Mouse (Mus musculus) neural tube, embryonic 15.5 days (tissue): ENCODE data around the gene Ccin. TPM values are rescaled to one million over a fixed set of nuclear protein-coding genes. Genes with fewer than 3 reads are reported as not detected.

Experiments
- ATAC-seq: fragments of 200-750 bp; cut with Nextera tagmentation; 2 replicates; pipeline ENCODE4 v1.8.0; 2017; ENCODE audit warnings: mild to moderate bottlenecking, moderate TSS enrichment, moderate library complexity; ENCODE audit not compliant: low FRiP score
- H3K27ac ChIP-seq: fragments of 300-500 bp; sonication (generic); replicated peaks from 2 replicates; pipeline ENCODE4 v1.5.1; 2015; ENCODE audit warnings: mild to moderate bottlenecking, inconsistent platforms
- H3K27me3 ChIP-seq: fragments of 300-500 bp; sonication (generic); replicated peaks from 2 replicates; pipeline ENCODE4 v1.6.1; 2015; ENCODE audit warnings: inconsistent platforms
- H3K36me3 ChIP-seq: fragments of 300-500 bp; sonication (generic); 2 replicates; pipeline ENCODE4 v1.6.1; 2015; ENCODE audit warnings: inconsistent platforms
- H3K4me1 ChIP-seq: fragments of 300-500 bp; sonication (generic); 2 replicates; pipeline ENCODE4 v1.6.1; 2015; ENCODE audit warnings: inconsistent platforms
- H3K4me2 ChIP-seq: fragments of 300-500 bp; sonication (generic); 2 replicates; pipeline ENCODE4 v1.6.1; 2015; ENCODE audit warnings: inconsistent platforms, mild to moderate bottlenecking, moderate library complexity
- H3K4me3 ChIP-seq: fragments of 300-500 bp; sonication (generic); replicated peaks from 2 replicates; pipeline ENCODE4 v1.5.1; 2015; ENCODE audit warnings: mild to moderate bottlenecking, inconsistent platforms
- H3K9ac ChIP-seq: fragments of 300-500 bp; sonication (generic); replicated peaks from 2 replicates; pipeline ENCODE4 v1.6.1; 2015; ENCODE audit warnings: mild to moderate bottlenecking, inconsistent platforms
- H3K9me3 ChIP-seq: fragments of 300-500 bp; sonication (generic); replicated peaks from 2 replicates; pipeline ENCODE4 v1.6.1; 2016; ENCODE audit warnings: inconsistent platforms
- WGBS: fragments of 180-500 bp; shearing (Covaris S2); methylation state at CpG from one replicate; pipeline ENCODE4 v1.1.7; 2015; ENCODE audit warnings: mixed read lengths; 5-methylcytosine and 5-hydroxymethylcytosine counted together
- polyA plus RNA-seq: library from polyadenylated mRNA; unstranded; fragments of >200 nt; fragmentation: Nextera tagmentation; extraction: Ambion mirVana; gene quantifications from 2 replicates; pipeline ENCODE4 v1.2.1, GENCODE M21; 2015

Ccin gene
- polyA plus RNA-seq, 1 experiment from 2014 or later: not detected

DNA sequence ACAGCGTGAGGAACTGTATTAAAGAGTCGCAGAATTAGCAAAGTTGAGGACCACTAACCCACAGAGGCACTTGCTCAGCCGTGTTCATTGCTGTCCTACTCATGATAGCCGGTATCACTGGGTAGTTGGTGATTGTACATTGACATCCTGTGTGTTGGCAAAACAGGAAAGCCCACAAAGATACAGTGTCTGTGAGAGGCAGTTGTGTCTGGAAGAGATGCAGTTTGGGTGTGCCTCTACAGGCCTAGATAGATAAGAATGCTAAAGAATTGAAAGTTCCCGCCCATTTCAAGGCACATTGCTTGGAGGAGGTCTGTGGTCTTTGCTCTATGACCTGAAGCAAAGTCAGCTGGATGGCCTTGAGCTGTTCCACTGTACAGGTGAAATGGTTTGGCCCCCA lies 20.8 kb downstream of the Ccin start, which contains the start of gene Clta:
Gene Clta, plus strand, starts transcription at position 327 of the 400 bp plus-strand sequence.
- Histone ChIP-seq H3K27me3 (no peaks in the 10 kb centered on the region), H3K27ac (no peak within 1 kb of the TSS), H3K9me3 (no peaks in the 10 kb centered on the region), H3K9ac (no peak within 1 kb of the TSS), H3K4me2 (no peak within 1 kb of the TSS), H3K4me1 (no peaks in the 10 kb centered on the region), H3K36me3 (no peaks in the 10 kb centered on the region), H3K4me3 (no peak within 1 kb of the TSS)
- 92% methylated on average over 5 of the region's 5 CpGs for WGBS
- ATAC-seq: no peak

DNA sequence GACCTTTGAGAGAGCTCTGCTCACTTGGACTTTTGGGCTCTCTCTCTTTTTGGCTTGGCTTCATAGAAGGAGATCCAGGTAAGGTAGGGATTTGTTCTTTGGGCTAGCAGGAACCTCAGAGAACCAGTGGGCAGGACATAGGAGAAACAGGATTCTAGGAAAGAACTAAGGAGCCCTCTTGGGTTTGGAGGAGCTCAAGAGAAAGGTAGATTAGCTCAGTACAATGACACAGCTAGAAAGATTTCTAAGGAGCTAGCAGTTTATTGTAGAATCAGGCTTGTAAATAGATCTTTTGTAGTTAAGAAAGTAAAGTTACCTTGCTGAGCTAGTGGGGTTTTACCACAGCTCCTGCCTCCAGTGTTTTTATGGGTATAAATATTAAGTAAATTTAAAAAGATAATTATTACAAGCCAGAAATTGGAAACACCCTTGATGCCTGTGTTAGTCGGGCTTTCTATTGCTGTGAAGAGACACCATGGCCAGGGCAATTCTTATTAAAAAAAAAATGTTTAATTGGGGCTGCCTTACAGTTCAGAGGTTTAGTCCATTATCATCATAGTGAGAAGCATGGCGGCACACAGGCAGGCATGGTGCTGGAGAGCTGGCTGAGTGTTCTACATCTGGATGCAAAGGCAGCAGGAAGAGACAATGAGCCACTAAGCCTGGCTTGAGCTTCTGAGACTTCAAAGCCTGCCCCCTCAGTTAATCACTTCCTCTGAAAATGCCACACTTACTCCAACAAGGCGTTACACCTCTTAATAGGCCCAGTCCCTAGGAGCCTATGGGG lies 21.5 kb downstream of the Ccin start:
- H3K4me2 ChIP-seq: no peak overlapping the region
- no peaks in the 10 kb centered on the region for H3K9me3 ChIP-seq
- ATAC-seq: no peak
- H3K36me3 ChIP-seq: no peaks in the 10 kb centered on the region
- no peak overlapping the region for H3K9ac ChIP-seq
- no peaks in the 10 kb centered on the region for H3K27me3 ChIP-seq
- no peak overlapping the region for H3K4me3 ChIP-seq
- WGBS: 66% methylated on average over 3 of the region's 3 CpGs
- no peak overlapping the region for H3K27ac ChIP-seq
- no peaks in the 10 kb centered on the region for H3K4me1 ChIP-seq

DNA sequence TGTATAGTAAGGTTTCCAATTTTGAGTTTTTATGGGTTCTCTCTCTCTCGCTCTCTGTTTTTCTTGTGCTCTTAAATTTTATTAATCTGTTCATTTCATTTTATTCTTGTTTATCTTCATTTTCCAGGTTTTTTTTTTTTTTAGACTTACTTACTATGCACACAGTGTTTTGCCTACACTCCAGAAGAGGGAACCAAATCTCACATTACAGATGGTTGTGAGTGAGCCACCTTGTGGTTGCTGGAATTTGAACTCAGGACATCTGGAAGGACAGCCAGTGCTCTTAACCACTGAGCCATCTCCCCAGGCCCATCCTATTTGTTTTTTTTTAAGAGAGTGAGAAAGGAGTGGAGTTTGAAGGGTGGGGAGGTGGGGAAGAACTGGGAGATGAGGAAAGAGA lies 26.9 kb downstream of the Ccin start:
- 97% methylated on average over 1 of the region's 1 CpGs for WGBS
- Histone ChIP-seq H3K4me3 (no peak overlapping the region), H3K27me3 (no peaks in the 10 kb centered on the region), H3K36me3 (no peaks in the 10 kb centered on the region), H3K4me2 (no peak overlapping the region), H3K9ac (no peak overlapping the region), H3K27ac (no peak overlapping the region), H3K4me1 (peaks cover 32% of the 10 kb centered on the region), H3K9me3 (no peaks in the 10 kb centered on the region)
- ATAC-seq: no peak

DNA sequence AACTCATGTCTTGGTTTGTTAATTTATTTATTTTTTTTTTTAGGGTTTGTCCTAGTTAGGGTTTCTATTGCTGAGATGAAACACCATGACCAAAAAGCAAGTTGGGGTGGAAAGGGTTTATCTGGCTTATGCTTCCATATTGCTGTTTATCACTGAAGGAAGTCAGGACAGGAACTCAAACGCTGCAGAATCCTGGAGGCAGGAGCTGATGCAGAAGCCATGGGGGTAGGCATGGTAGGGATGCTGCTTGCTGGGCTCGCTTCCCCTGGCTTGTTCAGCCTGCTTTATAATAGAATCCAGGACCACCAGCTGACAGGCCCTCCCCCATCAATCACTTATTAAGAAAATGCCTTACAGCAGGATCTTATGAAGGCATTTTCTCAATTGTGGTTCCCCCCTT lies 27.6 kb downstream of the Ccin start:
- no peak overlapping the region for H3K4me2 ChIP-seq
- WGBS: 44% methylated on average over 2 of the region's 2 CpGs
- no peaks in the 10 kb centered on the region for H3K9me3 ChIP-seq
- H3K27me3 ChIP-seq: no peaks in the 10 kb centered on the region
- no peaks in the 10 kb centered on the region for H3K36me3 ChIP-seq
- H3K4me3 ChIP-seq: no peak overlapping the region
- H3K27ac ChIP-seq: no peak overlapping the region
- no peak for ATAC-seq
- no peak overlapping the region for H3K9ac ChIP-seq
- peaks cover 38% of the 10 kb centered on the region for H3K4me1 ChIP-seq

DNA sequence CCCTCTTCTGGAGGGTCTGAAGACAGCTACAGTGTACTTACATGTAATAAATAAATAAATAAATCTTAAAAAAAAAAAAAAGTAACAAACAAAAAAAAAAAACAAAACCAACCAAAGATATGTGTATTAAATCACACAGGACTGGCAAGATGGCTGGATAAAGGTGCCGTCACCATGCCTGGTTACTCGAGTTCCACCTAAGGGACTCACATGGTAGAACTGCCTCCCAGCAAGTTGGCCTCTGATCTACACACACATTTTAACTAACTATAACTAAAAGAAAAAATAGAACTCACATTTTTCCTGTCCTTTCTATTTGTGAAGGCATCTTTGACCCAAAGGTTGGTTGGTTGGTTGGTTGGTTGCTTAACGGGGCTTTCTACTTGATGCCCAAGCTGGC lies 28.5 kb downstream of the Ccin start:
- ATAC-seq: no peak

DNA sequence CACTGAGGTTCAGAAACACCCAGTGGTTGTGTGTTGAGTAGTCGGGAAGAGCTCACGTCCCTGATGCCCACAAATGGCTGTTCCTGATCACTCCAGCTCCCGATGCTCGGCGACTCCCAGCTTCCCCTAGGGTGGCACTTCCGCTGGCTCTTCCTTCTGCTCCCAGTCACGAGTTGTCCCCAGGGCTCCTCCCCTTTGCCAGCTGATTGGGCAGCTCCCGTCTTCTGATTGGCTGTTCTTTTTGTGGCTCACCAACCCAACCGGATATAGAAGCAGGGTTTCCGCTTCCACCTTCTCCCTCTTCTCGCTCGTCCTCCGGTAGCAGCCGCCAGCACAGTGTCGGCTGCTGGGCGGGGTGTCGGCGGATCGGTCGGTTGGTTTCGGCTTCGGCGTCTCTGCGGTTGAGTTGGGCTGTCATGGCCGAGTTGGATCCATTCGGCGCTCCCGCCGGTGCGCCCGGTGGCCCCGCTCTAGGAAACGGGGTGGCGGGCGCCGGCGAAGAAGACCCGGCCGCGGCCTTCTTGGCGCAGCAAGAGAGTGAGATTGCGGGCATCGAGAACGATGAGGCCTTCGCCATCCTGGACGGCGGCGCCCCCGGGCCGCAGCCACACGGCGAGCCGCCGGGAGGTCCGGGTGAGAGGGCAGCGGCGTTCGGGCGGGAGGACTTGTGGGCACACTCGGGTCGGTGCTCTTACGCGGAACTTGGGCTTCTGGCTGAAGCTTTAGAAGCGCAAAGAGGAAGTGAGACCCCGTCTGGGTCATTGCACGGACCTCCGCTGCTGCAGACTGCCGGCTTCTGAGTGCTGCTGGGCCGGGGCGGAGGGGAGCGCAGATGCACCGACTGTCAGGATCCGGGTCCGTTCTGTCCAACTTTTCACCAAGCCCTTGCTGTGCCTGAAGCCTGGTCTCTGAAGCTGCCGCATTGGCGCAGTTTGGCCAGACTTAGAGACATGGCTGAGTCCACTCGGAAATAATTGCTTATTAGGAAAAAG lies 29.4 kb downstream of the Ccin start:
- H3K9ac ChIP-seq: peak overlapping the region; percentile 92
- no peaks in the 10 kb centered on the region for H3K9me3 ChIP-seq
- no peaks in the 10 kb centered on the region for H3K27me3 ChIP-seq
- peak overlapping the region; percentile 98 for H3K4me2 ChIP-seq
- peak overlapping the region; percentile 86 for H3K27ac ChIP-seq
- no peaks in the 10 kb centered on the region for H3K36me3 ChIP-seq
- WGBS: under 1% methylated on average over 77 of the region's 77 CpGs
- peak; percentile 99 for ATAC-seq
- H3K4me3 ChIP-seq: peak overlapping the region; percentile 65
- peaks cover 46% of the 10 kb centered on the region for H3K4me1 ChIP-seq

More for the DNA sequence above, 28.5 kb downstream of the Ccin start:
- Histone ChIP-seq H3K9me3 (no peaks in the 10 kb centered on the region), H3K36me3 (no peaks in the 10 kb centered on the region), H3K9ac (peak overlapping the region; percentile 61), H3K4me1 (peaks cover 46% of the 10 kb centered on the region), H3K27me3 (no peaks in the 10 kb centered on the region), H3K4me2 (peak overlapping the region; percentile 98), H3K27ac (peak overlapping the region; percentile 86), H3K4me3 (peak overlapping the region; percentile 65)
- WGBS: 78% methylated on average over 3 of the region's 3 CpGs

DNA sequence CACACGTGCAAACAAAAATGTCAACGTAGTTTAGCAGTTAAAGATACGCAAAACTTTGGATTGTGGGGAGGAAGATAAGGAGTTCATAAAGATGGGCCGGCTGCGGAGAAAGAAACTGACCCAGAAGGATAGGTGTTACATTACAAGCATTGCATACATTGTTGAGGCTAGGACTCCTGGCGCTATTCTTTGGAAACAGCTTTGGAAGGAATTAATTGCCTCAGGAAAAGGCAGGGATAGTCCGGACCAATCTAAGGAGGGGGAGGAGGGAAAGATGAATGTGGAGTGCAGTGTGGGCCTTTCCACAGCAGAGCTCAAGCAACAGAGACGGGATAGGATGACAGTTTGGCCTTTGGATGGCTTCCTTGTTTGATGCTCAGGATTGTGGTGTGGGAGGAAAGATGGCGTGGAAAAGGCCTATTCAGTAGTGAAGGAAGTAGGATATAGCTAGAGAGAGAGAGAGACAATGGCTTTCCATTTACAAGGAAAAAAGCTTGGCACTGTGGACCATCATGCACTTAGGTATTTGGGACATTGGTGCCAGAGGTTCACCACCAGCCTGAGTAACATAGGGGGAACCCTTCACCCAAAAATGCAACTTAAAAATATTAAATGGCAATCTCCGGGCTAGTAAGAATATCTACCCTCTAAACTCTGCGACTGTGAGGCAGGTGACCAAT lies 30.2 kb downstream of the Ccin start:
- Histone ChIP-seq H3K36me3 (no peaks in the 10 kb centered on the region), H3K4me3 (peak overlapping the region; percentile 65), H3K27ac (peak overlapping the region; percentile 86), H3K27me3 (no peaks in the 10 kb centered on the region), H3K9me3 (no peaks in the 10 kb centered on the region), H3K9ac (peak overlapping the region; percentile 92), H3K4me2 (peak overlapping the region; percentile 98), H3K4me1 (peaks cover 46% of the 10 kb centered on the region)
- no peak for ATAC-seq
- WGBS: 32% methylated on average over 11 of the region's 11 CpGs

DNA sequence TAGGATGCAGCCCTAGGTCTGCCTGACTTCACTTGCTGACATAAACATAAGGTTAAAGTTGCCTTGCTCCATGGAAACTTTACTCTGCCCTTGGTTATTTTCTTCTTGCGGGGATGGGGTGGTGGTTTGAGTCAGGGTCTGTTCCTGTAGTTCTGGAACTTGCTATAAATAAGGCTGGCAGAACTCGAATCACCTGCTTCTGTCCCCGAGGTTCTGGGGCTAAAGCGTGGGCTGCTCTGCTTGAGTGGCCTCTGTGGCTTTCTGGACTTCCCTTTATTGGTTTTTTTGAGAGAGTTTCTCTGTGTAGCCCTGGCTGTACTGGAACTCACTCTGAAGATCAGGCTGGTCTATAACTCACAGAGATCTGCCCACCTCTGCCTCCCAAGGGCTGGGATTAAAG lies 32.8 kb downstream of the Ccin start:
- no peak overlapping the region for H3K27ac ChIP-seq
- peaks cover 24% of the 10 kb centered on the region for H3K36me3 ChIP-seq
- H3K9ac ChIP-seq: no peak overlapping the region
- no peaks in the 10 kb centered on the region for H3K27me3 ChIP-seq
- no peak overlapping the region for H3K4me3 ChIP-seq
- 96% methylated on average over 4 of the region's 4 CpGs for WGBS
- peaks cover 44% of the 10 kb centered on the region for H3K4me1 ChIP-seq
- ATAC-seq: no peak
- no peak overlapping the region for H3K4me2 ChIP-seq
- no peaks in the 10 kb centered on the region for H3K9me3 ChIP-seq

DNA sequence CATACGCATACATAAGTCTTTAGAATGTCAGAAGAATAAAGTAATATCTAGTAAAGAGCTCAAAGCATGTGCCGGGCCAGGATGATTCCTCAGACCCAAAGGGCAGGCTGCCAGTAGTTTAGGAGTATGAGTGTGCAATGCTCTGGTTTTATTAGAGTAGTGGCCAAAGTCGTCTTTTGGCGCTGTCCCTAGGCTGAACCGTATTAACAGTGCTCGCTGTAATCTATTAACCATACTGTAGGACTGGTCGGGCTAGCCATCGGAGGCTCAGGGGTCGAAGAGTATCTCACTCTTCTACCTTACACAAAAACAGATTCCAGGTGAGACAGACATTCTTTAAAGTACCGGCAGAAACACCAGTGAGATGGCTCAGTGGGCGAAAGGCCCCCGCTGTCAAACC lies 33.5 kb downstream of the Ccin start:
- Histone ChIP-seq H3K27ac (no peak overlapping the region), H3K9ac (no peak overlapping the region), H3K4me3 (no peak overlapping the region), H3K27me3 (no peaks in the 10 kb centered on the region), H3K36me3 (peaks cover 30% of the 10 kb centered on the region), H3K4me1 (peaks cover 39% of the 10 kb centered on the region), H3K4me2 (no peak overlapping the region), H3K9me3 (no peaks in the 10 kb centered on the region)
- no peak for ATAC-seq
- WGBS: 96% methylated on average over 12 of the region's 12 CpGs

DNA sequence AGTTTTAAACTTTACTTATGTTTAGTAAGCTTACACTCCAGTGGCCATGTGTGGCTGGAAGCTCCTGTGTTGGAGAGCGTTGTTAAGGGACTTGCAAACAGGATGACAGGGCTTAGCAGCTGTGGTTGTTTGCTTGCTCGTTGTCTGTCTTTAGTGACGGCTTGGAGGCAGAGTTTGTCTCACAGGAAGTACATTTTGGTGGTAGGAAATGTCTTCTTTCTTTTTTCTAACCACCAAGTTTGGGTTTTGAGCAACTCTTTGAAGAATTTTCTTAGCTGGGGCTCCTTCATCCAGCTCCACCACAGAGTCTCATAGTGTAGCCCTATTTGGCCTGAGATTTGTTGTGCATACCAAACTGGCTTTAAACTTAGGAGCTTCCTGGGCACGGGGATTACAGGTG lies 39.0 kb downstream of the Ccin start:
- 88% methylated on average over 4 of the region's 4 CpGs for WGBS
- H3K4me2 ChIP-seq: no peak overlapping the region
- H3K36me3 ChIP-seq: peaks cover 85% of the 10 kb centered on the region
- no peaks in the 10 kb centered on the region for H3K27me3 ChIP-seq
- no peak for ATAC-seq
- no peaks in the 10 kb centered on the region for H3K4me1 ChIP-seq
- H3K9me3 ChIP-seq: no peaks in the 10 kb centered on the region
- H3K9ac ChIP-seq: no peak overlapping the region
- H3K4me3 ChIP-seq: no peak overlapping the region
- no peak overlapping the region for H3K27ac ChIP-seq

DNA sequence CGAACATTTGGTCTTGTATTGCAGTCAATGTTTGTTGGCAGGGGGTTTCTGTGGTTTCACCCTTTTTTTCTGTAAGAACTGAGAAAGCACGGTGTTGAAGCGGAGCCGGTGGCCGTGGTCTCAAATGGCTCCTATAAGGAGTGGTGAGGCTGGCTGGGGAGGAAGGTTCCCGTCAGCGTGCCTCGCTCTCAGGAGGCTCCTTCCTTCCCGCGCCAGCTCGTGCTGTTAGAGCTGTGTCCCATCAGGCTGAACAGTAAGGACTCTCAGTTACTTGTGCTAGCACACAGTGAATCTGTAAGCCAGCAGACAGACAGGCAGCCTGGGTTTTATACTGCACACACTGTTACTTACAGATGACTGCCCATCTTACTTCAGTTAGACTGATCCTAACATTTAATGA lies 39.5 kb downstream of the Ccin start:
- Histone ChIP-seq H3K4me1 (no peaks in the 10 kb centered on the region), H3K27me3 (no peaks in the 10 kb centered on the region), H3K4me2 (no peak overlapping the region), H3K27ac (no peak overlapping the region), H3K36me3 (peaks cover 90% of the 10 kb centered on the region), H3K4me3 (no peak overlapping the region), H3K9ac (no peak overlapping the region), H3K9me3 (no peaks in the 10 kb centered on the region)
- 96% methylated on average over 11 of the region's 11 CpGs for WGBS
- no peak for ATAC-seq
